Mouse (Mus musculus) MEL (cell line): ENCODE data around the gene Pop5.
A peak's percentile ranks its signal among the peaks of the same experiment; 100 is the strongest.

Source experiments
- CTCF ChIP-seq, 3 experiments: IDR thresholded peaks in 2 of 3; conservative IDR thresholded peaks in 1 of 3; 2 replicates each; pipeline ENCODE4 v1.5.1; 2011 to 2012; ENCODE audit warnings: low read length in 3 of 3, low read depth in 2 of 3, mild to moderate bottlenecking in 2 of 3, improper control_type of control experiment in 1 of 3, inconsistent platforms in 1 of 3, mixed read lengths in 1 of 3, moderate library complexity in 1 of 3; ENCODE audit not compliant: control insufficient read depth in 1 of 3, insufficient read depth in 1 of 3, poor library complexity in 1 of 3, severe bottlenecking in 1 of 3
- E2F4 ChIP-seq: IDR thresholded peaks from 2 replicates; pipeline ENCODE4 v1.6.1; 2011; ENCODE audit warnings: low read depth, low read length, improper control_type of control experiment, borderline replicate concordance
- ETS1 ChIP-seq: IDR thresholded peaks from 2 replicates; pipeline ENCODE4 v1.6.1; 2012; ENCODE audit warnings: low read depth, mild to moderate bottlenecking, inconsistent platforms, low read length, improper control_type of control experiment, moderate library complexity
- JUND ChIP-seq: IDR thresholded peaks from 2 replicates; pipeline ENCODE4 v1.6.1; 2011; ENCODE audit warnings: low read depth, mild to moderate bottlenecking, improper control_type of control experiment, low read length
- POLR2A ChIP-seq, 2 experiments: IDR thresholded peaks; 2 replicates each; pipeline ENCODE4 v1.6.1; 2011 to 2012; ENCODE audit warnings: low read length in 2 of 2, mild to moderate bottlenecking in 2 of 2, control low read depth in 1 of 2, improper control_type of control experiment in 1 of 2, low read depth in 1 of 2, moderate library complexity in 1 of 2; ENCODE audit not compliant: control insufficient read depth in 1 of 2, insufficient read depth in 1 of 2, poor library complexity in 1 of 2
- SIN3A ChIP-seq: IDR thresholded peaks from 2 replicates; pipeline ENCODE4 v1.6.1; 2012; ENCODE audit warnings: low read length, improper control_type of control experiment, inconsistent platforms
- TAL1 ChIP-seq: IDR thresholded peaks from 2 replicates; pipeline ENCODE4 v1.6.1; 2012; ENCODE audit warnings: mild to moderate bottlenecking, inconsistent platforms, low read length, moderate library complexity, mixed read lengths
- USF1 ChIP-seq: IDR thresholded peaks from 2 replicates; pipeline ENCODE4 v1.6.1; 2014; ENCODE audit warnings: low read depth, mild to moderate bottlenecking, inconsistent platforms, low read length, improper control_type of control experiment, moderate library complexity
- USF2 ChIP-seq, 2 experiments: IDR thresholded peaks; 2 replicates each; pipeline ENCODE4 v1.6.1; 2011 to 2012; ENCODE audit warnings: improper control_type of control experiment in 2 of 2, low read length in 2 of 2, borderline replicate concordance in 1 of 2, inconsistent platforms in 1 of 2, low read depth in 1 of 2, mild to moderate bottlenecking in 1 of 2; ENCODE audit not compliant: insufficient read depth in 1 of 2

GRCm38 (mm10) chr5:115203735-115204561 lies 31.7 kb upstream of the Pop5 start:
- TF ChIP-seq USF1 (no peak), SIN3A (0 out of 2 replicates have a peak, but pooled peaks have one; percentile 23), POLR2A (IDR thresholded peaks at IDR 0.05; ENCODE audit: control insufficient read depth in 1 of 2, insufficient read depth in 1 of 2, low read depth in 1 of 2, low read length in 2 of 2, poor library complexity in 1 of 2) (no peak), CTCF (IDR thresholded peaks at IDR 0.05 in 2 of 3, conservative IDR thresholded peaks at IDR 0.05 in 1 of 3; ENCODE audit: control insufficient read depth in 1 of 3, insufficient read depth in 1 of 3, low read depth in 2 of 3, low read length in 3 of 3, poor library complexity in 1 of 3, severe bottlenecking in 1 of 3) (no peak), TAL1 (no peak), E2F4 (no peak), JUND (no peak), USF2 (IDR thresholded peaks at IDR 0.05; ENCODE audit: borderline replicate concordance in 1 of 2, insufficient read depth in 1 of 2, low read depth in 1 of 2, low read length in 2 of 2) (no peak), ETS1 (peak; percentile 44; the same call in 1 of the 2 replicates)
